Mouse (Mus musculus) gastrocnemius, postnatal 14 days (tissue): Measurements from ENCODE around the gene Bicdl1. TPM values are rescaled to one million over a fixed set of nuclear protein-coding genes. Genes with fewer than 3 reads are reported as not detected.

Experiments used
- DNase-seq: peaks from one replicate; pipeline ENCODE4 v3.0.0; 2021; ENCODE audit warnings: mixed read lengths
- intact Hi-C: fragments of 180-260 bp; cut with DNase I; formaldehyde crosslinking; loops from one replicate; pipeline ENCODE4 v1.15.1; 2025; ENCODE audit warnings: low total_unique reads
- microRNA-seq, 2 experiments: library from miRNA; unstranded; fragments of <30 nt; microRNA quantifications; one replicate each; pipeline ENCODE4 v1.2.0; 2021
- total RNA-seq, 2 experiments: library from RNA; stranded (reverse); gene quantifications; 2 replicates each; pipeline ENCODE4 v1.2.3; 2021

The Bicdl1 gene
- total RNA-seq, 2 experiments from 2014 or later, result 2.6 to 3.9 TPM

GRCm38 (mm10) chr5:115634046-115634445 is 97.4 kb downstream of the Bicdl1 start:
- intact Hi-C loops, result no loop called here
- DNase-seq, result no peak

GRCm38 (mm10) chr5:115633060-115633459 is 98.4 kb downstream of the Bicdl1 start:
- intact Hi-C loops, result no loop called here
- no peak for DNase-seq

- DNase-seq, result peak; percentile 40
- intact Hi-C loops, result no loop called here
These were observed 99.1 kb downstream of the Bicdl1 start for GRCm38 (mm10) chr5:115632358-115632714.

GRCm38 (mm10) chr5:115631505-115632357 is 99.7 kb downstream of the Bicdl1 start, which contains the start of gene Rab35:
Gene Rab35 (plus strand): TSS chr5:115631908.
- DNase-seq, result peak; percentile 93
- intact Hi-C loops, result no loop called here

- intact Hi-C loops, result no loop called here
- DNase-seq, result no peak
These were observed 101.1 kb downstream of the Bicdl1 start for GRCm38 (mm10) chr5:115630291-115630690.

GRCm38 (mm10) chr5:115629672-115630071 is 101.7 kb downstream of the Bicdl1 start:
- intact Hi-C loops, result no loop called here
- DNase-seq, result no peak

- no peak for DNase-seq
- intact Hi-C loops, result no loop called here
These were observed 103.3 kb downstream of the Bicdl1 start for GRCm38 (mm10) chr5:115628083-115628482.

GRCm38 (mm10) chr5:115626237-115626886 is 105.1 kb downstream of the Bicdl1 start:
- intact Hi-C loops, result no loop called here
- no peak for DNase-seq

- DNase-seq, result no peak
- intact Hi-C loops, result no loop called here
These were observed 107.6 kb downstream of the Bicdl1 start for GRCm38 (mm10) chr5:115623694-115624440.

- intact Hi-C loops, result no loop called here
- DNase-seq, result no peak
These were observed 108.7 kb downstream of the Bicdl1 start for GRCm38 (mm10) chr5:115622686-115623085.

GRCm38 (mm10) chr5:115619690-115620089 is 111.7 kb downstream of the Bicdl1 start:
- no peak for DNase-seq
- intact Hi-C loops, result no loop called here

- intact Hi-C loops, result no loop called here
- DNase-seq, result peak; percentile 70
These were observed 116.5 kb downstream of the Bicdl1 start for GRCm38 (mm10) chr5:115614948-115615347.

- DNase-seq, result no peak
- intact Hi-C loops, result no loop called here
These were observed 118.1 kb downstream of the Bicdl1 start for GRCm38 (mm10) chr5:115613332-115613731.

GRCm38 (mm10) chr5:115611566-115611965 is 119.9 kb downstream of the Bicdl1 start:
- intact Hi-C loops, result no loop called here

GRCm38 (mm10) chr5:115603561-115603960 is 127.9 kb downstream of the Bicdl1 start:
- no peak for DNase-seq
- intact Hi-C loops, result no loop called here

More at GRCm38 (mm10) chr5:115611566-115611965, 119.9 kb downstream of the Bicdl1 start:
- DNase-seq, result no peak

Small RNA genes within 50 kb of the gene (microRNA-seq; reads per million reads assigned to microRNA genes)
- gene Mir7030, result 0 to 0.32 reads per million in 2 experiments

Other genes starting within 250 kb of the Bicdl1 start
- gene Sirt4, start 246.9 kb downstream of the Bicdl1 start, total RNA-seq, result 10 to 100 TPM; 10.3 to 16.6 TPM
- gene Pxn, start 224.9 kb downstream of the Bicdl1 start, total RNA-seq, result 10 to 100 TPM; 80.6 to 83.4 TPM
- gene Rplp0, start 172.2 kb downstream of the Bicdl1 start, total RNA-seq, result 100 to 1,000 TPM; 780 to 872 TPM
- 10 to 100 TPM; 28.7 to 31.3 TPM for gene Gcn1l1, start 166.4 kb downstream of the Bicdl1 start, total RNA-seq
- 10 to 100 TPM; 28.9 to 35.2 TPM for gene Rab35, start 99.7 kb downstream of the Bicdl1 start, total RNA-seq
- 1 to 10 TPM; 2.9 to 4.6 TPM for gene Cit, start 113.7 kb upstream of the Bicdl1 start, total RNA-seq